Mouse (Mus musculus): ENCODE results near the gene Gm281.

DNA sequence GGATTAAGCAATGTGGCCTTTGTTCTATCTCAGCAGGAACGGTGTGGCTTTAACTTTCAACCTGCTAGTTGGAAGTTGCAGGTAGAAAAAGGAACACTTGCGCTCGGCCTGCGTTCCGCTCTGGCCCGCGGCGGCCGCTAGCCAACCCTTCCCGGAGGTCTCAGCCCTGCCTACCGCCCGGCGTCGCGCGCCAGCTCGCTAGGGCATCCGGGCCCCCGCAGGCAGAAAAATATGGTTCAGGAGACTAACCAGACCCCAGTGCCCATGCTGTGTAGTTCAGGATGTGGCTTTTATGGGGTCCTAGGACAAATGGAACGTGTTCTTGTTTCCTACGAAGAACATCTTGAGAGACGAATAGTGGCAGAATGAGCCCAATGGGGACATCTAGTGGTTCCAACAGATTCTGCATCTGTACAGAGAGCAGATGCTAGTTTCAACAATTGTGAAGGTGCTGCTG is 12.6 kb downstream of the Gm281 start:
- no peak for TF ChIP-seq POLR2A (IDR thresholded peaks at IDR 0.05; ENCODE audit: insufficient read depth, low read depth, low read length)
- TF ChIP-seq CTCF (IDR thresholded peaks at IDR 0.05) = peak; percentile 79

All from heart, adult 2 months (tissue).